Mouse (Mus musculus) heart, postnatal 25 days (tissue): ENCODE data around the gene Uvrag. TPM values are rescaled to one million over a fixed set of nuclear protein-coding genes. Genes with fewer than 3 reads are reported as not detected.

ENCODE experiments used
- DNase-seq: peaks from one replicate; pipeline ENCODE4 v3.0.0; 2022; ENCODE audit warnings: low spot score
- intact Hi-C: fragments of 180-260 bp; cut with DNase I; formaldehyde crosslinking; loops from one replicate; pipeline ENCODE4 v1.15.1; 2025
- total RNA-seq, 2 experiments: library from RNA; stranded (reverse); gene quantifications; 2 replicates each; pipeline ENCODE4 v1.2.3; 2021

Gene Uvrag
- 10 to 100 TPM; 24.9 to 26.3 TPM for total RNA-seq

GRCm38 (mm10) chr7:99140984-99141918 lies at the start of gene Uvrag:
Uvrag (minus strand) TSS chr7:99141141.
- intact Hi-C loops: no loop called here
- peak; percentile 99 for DNase-seq

DNA sequence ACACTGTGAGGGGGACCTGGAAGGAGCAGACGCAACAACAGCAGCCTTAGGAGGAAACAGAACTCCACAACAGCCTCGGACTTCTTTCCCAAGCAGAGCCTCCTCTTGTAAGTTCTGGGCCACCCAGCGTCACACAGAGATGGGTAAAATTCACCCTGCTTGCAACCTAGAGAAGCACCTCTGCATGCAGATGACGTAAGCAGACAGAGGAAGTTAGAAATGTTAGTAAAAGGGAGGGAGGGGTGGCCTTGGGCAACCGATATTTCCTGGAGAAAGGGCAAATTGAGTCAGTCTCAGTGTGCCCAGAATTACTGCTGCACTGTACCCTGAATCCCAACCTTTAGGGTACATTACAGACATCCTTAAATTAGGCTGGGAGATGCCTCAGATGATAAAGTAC lies 48.9 kb upstream of the Uvrag start:
- intact Hi-C loops: no loop called here
- DNase-seq: no peak

- intact Hi-C loops: no loop called here
- no peak for DNase-seq
Observed at GRCm38 (mm10) chr7:99188630-99189029, 47.7 kb upstream of the Uvrag start.

DNA sequence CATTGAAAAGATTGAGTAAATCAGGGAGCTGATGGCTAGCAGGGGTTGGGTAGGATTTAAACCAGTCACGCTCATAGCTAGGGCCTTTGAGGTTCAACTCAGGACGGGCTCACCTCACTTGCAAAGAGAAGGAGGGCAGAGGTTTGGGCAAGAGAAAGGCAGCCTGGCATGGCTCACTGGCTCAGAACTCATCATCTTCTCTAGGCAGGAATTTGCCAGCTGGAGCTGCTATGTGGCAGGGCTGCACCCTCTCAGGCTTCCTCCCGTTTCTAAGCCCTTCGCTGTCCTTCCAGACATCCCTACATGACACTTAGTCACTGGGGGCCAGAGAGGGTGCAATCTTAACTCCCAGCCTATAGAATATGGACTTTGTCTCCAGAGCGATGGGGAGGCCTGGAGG lies 46.5 kb upstream of the Uvrag start:
- no peak for DNase-seq
- intact Hi-C loops: no loop called here

GRCm38 (mm10) chr7:99185405-99185804 lies 44.5 kb upstream of the Uvrag start:
- DNase-seq: no peak
- intact Hi-C loops: no loop called here

DNA sequence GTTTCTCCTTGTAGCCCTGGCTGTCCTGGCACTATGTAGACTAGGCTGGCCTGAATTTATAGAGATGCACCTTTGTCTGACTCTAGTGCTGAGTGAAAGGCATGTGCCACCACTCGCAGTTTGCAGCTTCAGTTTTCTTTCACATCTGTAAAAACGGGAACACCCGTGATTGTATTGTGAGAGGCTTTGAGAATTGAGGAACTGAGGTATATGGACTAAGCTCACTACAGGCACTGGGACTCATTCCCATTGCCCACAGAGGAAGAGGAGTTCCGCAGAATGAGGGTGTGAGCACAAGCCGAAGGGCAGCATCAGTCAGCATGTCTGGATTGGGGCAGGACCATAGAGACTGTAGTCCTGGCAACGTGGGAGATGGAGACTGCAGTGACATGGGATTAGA lies 42.8 kb upstream of the Uvrag start:
- DNase-seq: no peak
- intact Hi-C loops: loop anchor here (5.0 kb wide), 1 partner anchor 44 kb away; no protein-coding TSS in a partner anchor

DNA sequence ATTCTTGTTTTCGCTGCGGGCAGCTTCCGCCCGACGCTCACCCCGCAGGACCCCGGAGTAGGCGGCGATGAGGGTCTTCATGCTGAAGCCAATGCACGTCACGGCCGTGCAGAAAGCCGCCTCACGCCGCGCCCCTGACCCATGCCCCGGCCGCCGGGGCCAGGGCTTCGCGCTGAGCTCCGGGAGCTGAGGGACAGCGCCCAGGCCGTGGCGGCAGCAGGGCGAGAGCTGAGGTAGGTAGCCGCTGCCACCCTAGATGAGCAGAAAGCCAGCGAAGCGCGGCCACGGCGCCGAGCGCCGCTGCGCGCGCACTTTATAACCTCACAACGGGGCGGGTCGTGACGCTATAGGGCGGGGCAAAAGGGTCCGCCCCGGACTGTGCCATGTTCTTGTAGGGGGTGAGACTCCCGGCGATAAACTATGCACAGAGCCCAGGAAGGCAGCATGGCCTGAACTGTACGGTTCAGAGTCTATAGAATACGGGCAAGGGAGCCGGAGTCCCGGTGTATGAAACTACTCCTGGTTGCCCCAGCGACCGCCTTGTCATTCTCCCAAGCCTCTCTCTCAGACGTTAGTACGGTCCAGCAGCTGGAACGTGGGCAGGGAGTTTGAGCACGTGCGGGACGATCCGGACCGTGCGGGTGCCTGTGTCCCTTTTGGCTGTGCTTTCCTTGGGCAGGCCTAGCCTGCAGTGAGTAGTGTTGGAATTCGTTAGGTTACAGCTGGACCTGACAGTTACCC lies 41.7 kb upstream of the Uvrag start, which contains the start of gene Dgat2:
Gene Dgat2, minus strand, starts transcription at position 288 of the 741 bp plus-strand sequence.
- intact Hi-C loops: loop anchor here (5.0 kb wide), 1 partner anchor 45 kb away; no protein-coding TSS in a partner anchor
- peak; percentile 80 for DNase-seq

DNA sequence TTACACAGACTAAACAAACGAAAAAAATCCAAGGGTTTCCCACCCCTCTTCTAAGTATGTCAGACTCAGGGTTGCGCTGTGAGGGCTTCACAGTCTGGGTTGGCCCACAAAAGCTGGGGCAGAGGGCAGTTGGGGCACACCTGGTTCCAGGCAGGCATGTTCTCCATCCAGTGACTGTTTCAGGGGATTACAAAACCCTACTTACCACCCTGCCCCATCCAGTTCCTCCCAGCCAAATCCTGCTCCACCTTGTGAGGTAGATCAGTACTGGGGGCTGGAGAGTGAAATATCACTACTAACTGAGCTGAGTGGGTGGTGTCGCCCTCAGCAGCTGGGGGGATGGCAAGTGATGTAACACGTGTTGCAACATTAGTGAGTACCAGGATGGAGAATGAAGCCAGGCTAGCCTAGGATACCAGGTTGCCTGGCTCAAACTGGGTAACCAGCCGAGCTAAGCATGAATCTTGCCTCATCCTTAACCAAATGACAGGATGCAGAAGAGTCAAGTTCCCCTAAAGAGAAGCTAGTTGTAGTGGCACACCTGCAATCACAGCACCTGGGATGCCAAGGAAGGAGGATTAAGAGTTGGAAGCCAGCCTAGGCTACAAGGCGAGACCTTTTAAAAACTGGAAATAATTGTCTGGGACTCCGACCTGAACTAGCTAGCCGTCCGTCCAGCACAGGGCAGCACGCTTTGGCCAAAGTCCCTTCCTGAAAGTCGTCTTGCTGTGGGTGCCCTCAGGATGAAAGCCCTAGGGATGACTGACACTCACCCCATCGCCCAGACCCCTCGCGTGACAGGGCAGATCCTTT lies 40.9 kb upstream of the Uvrag start:
- no peak for DNase-seq
- intact Hi-C loops: loop anchor here (5.0 kb wide), 1 partner anchor 45 kb away; no protein-coding TSS in a partner anchor

- DNase-seq: no peak
- intact Hi-C loops: loop anchor here (5.0 kb wide), 1 partner anchor 47 kb away; no protein-coding TSS in a partner anchor
Observed at GRCm38 (mm10) chr7:99180162-99180561, 39.2 kb upstream of the Uvrag start.

DNA sequence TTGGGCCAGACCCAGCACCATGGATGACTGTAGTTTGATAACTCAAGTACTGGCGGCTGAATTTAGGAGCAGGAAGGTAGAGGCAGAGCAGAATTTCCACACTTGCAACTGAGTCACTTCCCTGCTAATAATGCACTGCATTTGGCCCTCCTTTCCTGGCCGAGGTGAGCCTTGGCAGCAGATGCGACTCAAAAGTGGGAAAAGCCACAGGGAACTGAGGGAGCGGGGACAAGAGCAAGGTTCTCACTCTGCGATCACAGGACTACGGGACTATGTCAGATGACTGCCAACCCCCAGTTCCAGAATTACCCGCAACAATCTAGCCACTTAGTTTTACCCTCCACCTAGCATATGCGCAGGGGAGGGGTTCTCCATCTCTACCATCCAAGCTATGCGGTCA lies 38.3 kb upstream of the Uvrag start:
- intact Hi-C loops: no loop called here
- DNase-seq: no peak

DNA sequence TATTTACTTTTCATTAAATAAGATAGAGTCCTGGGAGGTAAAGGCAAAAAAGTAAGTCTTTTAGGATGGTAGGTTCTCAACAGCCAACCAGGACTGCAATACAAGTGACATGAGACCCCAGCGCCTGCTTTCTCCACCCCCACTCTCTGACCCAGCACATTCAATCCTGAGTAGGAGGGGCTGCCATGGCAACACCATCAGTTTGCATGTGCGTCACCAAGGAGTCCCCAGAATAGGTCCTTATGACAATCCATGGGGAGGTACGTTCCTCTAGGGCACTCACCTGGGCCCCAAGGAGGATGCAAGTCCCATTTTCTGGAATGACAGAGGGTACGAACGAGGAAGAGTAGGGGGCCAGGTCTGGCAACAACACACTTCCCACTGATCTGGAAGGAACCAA lies 36.4 kb upstream of the Uvrag start:
- intact Hi-C loops: no loop called here
- DNase-seq: no peak

GRCm38 (mm10) chr7:99175666-99176065 lies 34.7 kb upstream of the Uvrag start:
- intact Hi-C loops: no loop called here
- no peak for DNase-seq

DNA sequence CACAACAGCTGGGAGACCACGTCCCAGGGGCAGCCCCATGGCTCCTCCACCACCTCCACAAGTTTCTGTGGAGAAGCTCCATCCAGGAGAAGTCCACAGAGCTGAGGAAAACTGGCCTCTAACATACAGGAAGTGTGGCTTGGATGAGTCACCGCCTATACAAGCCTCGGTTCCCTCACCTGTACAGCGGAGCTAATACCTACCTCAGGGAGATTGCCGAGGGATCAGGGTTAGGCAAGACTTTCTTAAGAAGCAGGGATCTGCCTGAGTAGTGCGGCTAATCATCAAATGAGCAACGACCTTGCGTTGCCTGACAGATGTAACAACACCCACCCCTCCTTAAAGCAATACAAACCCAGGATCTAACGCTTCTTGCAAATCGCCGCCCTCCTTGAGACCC lies 34.2 kb upstream of the Uvrag start:
- intact Hi-C loops: no loop called here
- DNase-seq: no peak

DNA sequence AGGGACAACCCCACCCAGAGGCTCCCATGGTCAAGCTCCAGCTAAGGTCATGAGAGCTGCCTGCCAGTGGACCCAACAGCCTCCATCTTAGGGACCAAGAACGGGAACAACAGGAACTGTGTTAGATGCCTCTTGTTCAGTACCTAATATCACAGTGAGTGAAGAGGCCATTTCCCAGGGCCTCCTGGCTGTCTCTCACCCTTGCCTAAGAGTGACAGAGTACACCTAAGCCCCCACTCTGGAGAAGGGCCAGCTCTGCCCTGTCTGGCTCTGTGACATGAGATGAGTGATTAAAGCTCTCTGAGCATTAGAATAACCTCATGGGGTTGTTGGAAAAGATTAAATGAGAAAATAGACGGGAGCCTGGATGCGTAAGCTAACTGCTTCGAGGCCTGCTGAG lies 33.1 kb upstream of the Uvrag start:
- intact Hi-C loops: no loop called here
- DNase-seq: no peak

DNA sequence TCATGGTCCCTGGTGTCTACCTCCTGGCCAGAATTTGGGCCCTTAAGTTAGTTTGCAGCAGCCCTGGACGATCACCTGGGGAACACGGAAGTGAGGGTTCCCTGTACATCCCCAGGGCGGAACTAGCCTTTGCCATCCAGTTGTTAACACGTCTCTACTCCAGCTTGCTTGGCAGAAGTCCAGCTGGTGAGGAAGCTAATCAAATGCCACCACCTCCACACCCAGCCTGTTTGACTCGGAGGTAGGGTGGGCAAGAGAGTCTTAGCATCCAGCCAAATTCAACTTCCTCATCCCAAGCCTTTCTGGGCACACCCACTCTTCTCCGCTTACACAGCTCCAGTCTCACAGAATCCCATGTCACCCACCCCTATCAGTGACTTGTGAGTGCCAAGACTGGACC lies 32.0 kb upstream of the Uvrag start:
- intact Hi-C loops: no loop called here
- DNase-seq: no peak

DNA sequence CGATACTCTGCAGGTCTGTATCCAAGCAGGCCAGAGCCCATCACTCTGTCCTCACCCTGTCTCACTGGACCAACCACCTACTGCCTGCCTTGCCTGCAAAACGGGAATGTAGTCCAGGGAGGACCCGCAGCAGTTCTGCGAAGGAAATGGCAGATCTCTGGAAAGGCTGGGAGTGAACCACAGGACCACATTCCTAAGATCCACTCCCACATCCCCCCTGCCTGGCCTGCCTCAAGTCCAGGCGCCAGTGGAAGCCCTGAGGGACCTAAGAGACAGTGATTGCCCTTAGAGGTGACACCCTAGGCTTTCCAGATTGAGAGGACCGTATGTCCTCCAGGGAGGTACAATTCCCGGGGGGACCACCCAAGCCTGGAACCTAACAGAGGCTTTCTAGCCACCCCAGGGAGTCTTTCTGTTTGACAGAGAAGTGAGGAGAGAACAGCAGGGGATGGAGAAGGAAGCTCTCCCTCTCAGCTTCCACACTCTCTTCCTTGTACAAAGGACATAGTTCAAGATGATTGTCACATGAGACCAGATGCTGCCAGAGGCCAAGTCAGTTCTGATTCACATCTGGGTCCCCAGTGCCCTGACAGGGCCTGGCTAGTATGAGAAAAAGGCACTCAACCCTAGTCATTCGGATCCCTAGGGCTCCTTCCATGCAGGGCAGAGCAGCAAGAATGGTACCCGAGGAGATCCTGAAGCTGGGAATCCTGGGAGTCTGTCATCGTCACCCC lies 31.0 kb upstream of the Uvrag start:
- intact Hi-C loops: no loop called here
- no peak for DNase-seq

DNA sequence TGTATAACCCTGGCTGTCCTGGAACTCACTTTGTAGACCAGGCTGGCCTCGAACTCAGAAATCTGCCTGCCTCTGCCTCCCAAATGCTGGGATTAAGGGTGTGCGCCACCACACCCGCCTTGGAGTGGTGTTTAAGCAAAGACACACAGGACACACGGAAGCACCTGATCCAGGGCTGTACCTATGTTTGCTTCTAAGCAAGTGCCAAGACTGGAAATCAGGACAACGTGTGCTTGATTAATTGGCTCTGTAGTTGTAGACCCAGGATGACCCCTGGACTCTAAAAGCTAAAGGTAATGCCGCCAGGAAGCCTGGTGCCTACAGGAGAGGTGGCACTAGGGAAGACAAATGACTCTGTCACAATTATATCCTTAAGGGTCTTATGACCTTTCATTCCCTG lies 29.6 kb upstream of the Uvrag start:
- intact Hi-C loops: no loop called here
- DNase-seq: no peak

GRCm38 (mm10) chr7:99169717-99170403 lies 28.9 kb upstream of the Uvrag start:
- intact Hi-C loops: no loop called here
- DNase-seq: no peak

GRCm38 (mm10) chr7:99168756-99169155 lies 27.8 kb upstream of the Uvrag start:
- intact Hi-C loops: no loop called here
- DNase-seq: no peak
